Mouse (Mus musculus) erythroblast, embryonic 14.5 days (primary cell): ENCODE data around the gene Zfp524.

Source experiments
- GATA1 ChIP-seq: IDR thresholded peaks from 2 replicates; pipeline ENCODE4 v1.6.1; 2012; ENCODE audit warnings: low read length, inconsistent platforms, mixed read lengths
- TAL1 ChIP-seq: IDR thresholded peaks from 3 replicates; pipeline ENCODE4 v1.6.1; 2012; ENCODE audit warnings: low read length, inconsistent platforms, mixed read lengths

GRCm38 (mm10) chr7:5014251-5015117 is at the start of gene Zfp524, which contains the start of gene Fiz1:
- TF ChIP-seq TAL1 (no peak), GATA1 (no peak)
